Mouse (Mus musculus) liver (tissue): Measurements from ENCODE around the gene Gstm2.
"Not testable (repeated sequence)": the region's sequence is repeated elsewhere in the genome, so short reads cannot be mapped to it uniquely, and the experiment has no call there.

ENCODE experiments used
- DNase-seq: peaks from one replicate; pipeline ENCODE4 v3.0.0-alpha.2; 2020; ENCODE audit warnings: mixed read lengths

Gstm2 gene

DNA sequence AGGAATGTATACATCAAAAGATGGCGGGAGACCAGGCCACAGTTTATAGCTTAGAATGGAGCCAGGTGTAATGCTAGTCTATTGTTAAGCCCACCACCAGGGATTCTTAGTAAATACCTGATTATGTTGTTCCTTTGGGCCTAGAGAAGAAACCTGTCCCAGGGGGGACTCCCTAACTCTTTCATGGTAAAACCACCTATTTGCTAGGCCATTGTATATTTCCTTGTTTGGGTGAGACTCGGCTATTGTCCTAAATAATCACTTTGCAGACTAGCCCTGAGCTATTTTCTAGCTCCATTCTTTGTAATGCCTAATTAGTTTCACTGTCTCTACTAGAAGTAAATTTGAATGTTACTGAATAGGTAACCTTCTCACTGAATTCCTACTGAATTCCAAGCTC lies 9.7 kb upstream of the Gstm2 start:
- not testable (repeated sequence) for DNase-seq

DNA sequence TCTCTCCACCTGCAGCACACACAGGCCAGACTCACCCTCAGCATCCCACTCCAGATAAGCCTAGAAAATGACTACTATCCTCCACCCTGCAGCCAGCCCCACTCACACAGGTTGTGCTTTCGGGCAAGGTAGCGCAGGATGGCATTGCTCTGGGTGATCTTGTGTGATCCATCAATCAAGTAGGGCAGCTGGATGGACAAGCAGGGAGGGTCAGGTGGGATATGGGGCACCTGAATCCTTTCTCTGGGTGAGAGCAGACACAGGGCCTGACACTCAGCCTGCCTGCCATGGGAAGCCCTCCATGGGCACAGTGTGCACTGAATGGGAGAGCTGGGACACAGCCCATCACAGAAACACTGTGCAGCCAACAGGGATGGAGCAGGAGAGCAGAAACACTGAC lies 1.1 kb downstream of the Gstm2 start:
- not testable (repeated sequence) for DNase-seq

GRCm38 (mm10) chr3:107984471-107984870 lies 1.8 kb downstream of the Gstm2 start:
- DNase-seq, result no peak

DNA sequence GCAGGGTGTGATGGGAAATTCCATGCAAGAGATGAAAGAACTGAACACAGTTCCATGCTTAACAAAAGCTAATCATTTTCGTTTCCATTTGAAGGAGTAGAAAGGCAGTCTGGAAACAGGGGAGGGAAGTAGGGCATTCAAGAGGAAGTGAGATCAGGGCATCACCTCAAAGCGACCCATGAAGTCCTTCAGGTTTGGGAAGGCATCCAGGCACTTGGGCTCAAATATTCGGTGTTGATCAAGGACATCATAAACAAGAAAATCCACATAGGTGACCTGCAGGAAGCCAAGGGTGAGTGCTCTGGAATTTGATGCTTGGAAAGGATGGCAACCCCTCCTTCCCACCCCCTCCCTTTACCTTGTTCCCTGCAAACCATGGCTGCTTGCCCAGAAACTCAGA lies 2.5 kb downstream of the Gstm2 start:
- DNase-seq, result no peak

DNA sequence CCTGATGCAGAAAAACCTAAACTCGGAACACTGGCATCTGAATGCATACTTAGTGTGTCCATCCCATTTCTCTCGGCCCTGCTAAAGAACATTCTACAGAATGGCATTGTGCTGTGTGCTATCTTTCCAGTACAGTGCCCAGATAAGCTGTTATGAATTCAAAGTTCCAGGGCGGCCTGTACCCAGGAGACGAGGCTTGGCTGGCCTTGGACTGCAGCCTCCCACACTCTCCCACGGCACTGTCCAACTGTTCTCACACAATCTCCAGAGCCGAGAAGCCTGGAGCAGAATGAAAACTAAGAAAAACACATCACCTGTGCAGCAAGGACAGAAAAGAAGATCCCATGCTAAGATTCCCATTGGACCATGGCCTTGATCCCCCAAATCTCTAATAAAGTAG lies 3.5 kb downstream of the Gstm2 start:
- DNase-seq, result no peak

GRCm38 (mm10) chr3:107981261-107981660 lies 5.0 kb downstream of the Gstm2 start:
- no peak for DNase-seq

DNA sequence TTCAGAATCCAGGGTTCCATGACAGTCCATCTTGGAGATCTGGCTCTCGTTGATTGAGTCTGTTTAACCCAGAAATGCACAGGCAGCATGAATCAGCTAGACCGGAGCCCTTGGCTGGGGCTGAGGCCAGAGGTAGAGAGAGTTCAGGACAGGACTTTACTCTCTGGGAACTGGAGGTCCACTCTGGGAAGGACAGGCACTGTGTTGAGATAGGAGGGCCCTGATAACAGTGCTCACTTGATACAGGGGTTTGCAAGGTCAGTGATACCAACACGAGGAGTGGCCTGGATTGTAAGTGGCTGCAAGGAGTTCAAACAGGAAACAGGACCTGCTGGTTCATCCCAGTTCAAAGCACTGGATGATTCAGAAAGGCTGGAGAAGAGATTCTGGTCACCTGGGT lies 8.6 kb downstream of the Gstm2 start:
- DNase-seq, result no peak

- no peak for DNase-seq
Measured at GRCm38 (mm10) chr3:107974237-107974636, 12.0 kb downstream of the Gstm2 start.

DNA sequence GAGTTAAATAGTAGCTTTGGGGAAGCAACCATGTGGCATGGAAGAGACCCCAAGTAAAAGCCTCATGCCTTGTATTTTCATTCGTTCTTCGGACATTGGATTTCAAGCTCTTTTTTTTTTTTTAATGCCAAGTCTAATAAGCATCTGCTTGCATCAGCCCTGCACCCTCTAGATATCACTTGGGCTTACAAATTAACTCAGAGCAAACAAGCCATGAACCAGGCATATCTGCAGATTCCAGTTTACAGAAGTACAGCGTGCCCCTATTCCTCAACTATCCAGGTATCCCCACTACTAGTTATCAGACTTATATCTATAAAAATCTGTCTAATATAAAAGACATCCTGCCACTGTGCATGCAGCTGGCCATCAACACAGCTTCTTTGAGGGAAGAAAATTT lies 14.2 kb downstream of the Gstm2 start:
- no peak for DNase-seq

- not testable (repeated sequence) for DNase-seq
Measured at GRCm38 (mm10) chr3:107971101-107971500, 15.2 kb downstream of the Gstm2 start.

GRCm38 (mm10) chr3:107968724-107969395 lies 17.4 kb downstream of the Gstm2 start, which contains the start of gene Gstm3:
Gstm3 (minus strand) TSS chr3:107969283.
- no peak for DNase-seq

GRCm38 (mm10) chr3:107966631-107967030 lies 19.6 kb downstream of the Gstm2 start:
- DNase-seq, result no peak

GRCm38 (mm10) chr3:107965592-107965991 lies 20.7 kb downstream of the Gstm2 start:
- DNase-seq, result no peak

DNA sequence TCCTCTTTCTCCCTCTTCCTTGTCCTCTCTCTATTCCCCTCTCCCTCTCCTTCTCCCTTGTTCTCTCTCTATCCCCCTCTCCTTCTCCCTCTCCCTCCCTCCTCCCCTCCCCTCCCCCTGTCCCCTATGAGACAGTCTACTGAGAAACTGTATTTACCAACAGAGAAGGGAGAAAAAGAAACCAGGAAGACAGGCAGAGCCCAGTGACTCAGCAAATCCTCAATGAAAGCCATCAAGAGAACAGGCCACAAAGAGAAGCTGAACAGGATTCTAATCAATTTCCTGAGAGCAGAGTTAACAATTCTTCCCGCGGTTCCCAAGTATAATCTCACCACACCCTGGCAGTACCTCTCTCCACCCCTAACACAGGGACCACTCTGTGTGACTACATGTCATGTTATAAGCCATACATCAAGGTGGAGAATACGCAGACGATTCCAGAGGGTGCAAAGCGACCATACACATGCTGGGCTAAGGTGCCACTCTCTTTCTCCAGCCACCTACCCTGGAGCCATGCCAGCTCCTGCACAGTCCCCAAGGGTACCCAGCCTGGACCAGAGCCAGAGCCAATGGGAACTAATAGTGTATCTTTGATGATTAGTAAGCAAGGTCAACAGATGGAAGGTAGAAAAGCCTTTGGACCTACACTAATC lies 21.5 kb downstream of the Gstm2 start:
- no peak for DNase-seq

DNA sequence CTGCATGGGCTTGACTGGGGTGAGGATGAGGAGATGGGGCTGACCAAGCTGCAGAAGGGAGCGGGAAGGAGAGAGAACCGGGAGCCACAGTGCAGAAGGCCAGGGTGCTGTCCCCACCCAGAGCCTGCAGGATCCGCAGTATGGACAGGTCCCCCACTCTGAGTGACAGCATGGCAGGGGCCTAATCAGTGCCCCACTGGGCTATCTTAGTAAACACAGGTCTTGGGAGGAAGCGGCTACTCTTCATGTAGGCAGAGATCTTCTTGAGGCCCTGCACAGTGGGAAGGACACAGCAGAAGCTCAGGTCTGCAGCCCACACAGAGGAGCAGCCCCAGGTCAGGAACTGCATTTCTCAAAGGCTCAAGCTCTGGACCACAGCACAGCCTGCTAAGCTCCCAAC lies 22.2 kb downstream of the Gstm2 start:
- peak; percentile 18 for DNase-seq

DNA sequence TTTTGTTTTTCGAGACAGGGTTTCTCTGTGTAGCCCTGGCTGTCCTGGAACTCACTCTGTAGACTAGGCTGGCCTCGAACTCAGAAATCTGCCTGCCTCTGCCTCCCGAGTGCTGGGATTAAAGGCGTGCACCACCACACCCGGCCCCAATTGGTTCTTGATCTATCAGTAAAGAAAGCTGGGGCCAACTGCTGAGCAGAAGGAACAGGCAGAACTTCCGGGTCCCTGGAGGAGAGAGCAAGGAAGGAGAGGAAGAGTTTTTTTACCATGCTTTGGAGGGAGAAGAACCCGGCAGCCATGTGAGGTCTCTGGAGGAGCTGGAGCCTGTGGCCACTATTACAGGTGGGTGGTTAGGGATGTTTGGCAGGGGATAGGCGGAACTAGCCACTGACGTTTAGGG lies 31.0 kb downstream of the Gstm2 start:
- not testable (repeated sequence) for DNase-seq

GRCm38 (mm10) chr3:107953906-107954305 lies 32.3 kb downstream of the Gstm2 start:
- no peak for DNase-seq

- DNase-seq, result peak; percentile 69
Measured at GRCm38 (mm10) chr3:107953328-107953755, 32.9 kb downstream of the Gstm2 start.

DNA sequence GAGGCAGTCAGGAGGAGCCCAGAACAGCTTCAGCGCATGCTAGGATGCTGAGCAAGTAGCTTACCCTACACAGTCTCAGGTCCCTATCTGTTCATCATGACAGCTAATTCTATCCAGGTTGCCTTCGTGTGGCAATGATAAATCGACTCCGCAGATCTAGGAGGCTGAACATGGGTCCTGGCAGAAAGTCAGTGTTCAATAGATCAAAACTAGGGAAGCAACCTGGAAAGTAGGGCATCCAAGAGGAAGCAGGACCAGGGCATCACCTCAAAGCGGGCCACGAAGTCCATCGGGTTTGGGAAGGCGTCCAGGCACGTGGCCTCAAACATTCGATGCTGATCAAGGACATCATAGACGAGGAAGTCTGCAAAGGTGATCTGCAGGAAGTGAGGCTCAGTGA lies 35.7 kb downstream of the Gstm2 start:
- no peak for DNase-seq

DNA sequence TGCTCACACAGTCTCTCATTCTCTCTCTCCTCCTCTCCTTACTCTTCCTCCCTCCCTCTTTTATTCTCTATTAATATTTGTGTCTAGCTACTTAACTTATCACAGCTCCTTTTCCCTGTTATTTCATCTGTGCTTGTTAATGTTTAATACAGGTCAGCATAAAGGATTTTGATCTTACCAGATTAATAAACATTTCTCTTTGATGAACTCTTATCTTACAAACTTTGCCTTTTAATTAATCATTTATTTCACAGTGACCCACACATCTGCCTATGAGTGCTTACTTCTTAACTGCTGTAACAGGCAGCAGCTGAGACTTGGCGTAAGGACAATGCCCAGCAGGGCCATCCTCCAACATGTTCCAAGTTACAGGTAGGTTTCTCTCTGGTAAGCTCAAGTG lies 36.8 kb downstream of the Gstm2 start:
- not testable (repeated sequence) for DNase-seq

DNA sequence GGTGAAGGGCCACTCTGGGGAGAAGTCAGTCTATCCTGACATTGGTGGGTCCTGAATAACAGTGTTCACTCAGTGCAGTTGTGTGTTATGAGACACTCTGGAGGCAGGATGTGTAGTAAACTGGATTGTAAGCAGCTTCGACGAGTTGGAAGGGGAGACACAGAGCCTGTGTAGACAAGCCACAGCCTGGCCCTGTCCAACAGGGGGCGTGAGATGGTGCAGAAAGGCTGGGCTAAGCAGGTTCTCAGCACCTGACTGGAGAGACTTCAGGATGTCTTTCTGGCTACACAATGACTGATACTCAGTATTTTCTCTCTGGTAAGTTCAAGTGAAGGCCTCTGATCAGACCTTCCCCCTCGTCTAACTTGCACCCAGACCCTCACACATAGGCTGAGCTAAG lies 40.5 kb downstream of the Gstm2 start:
- DNase-seq, result no peak

GRCm38 (mm10) chr3:107943239-107943990 lies 42.8 kb downstream of the Gstm2 start, which contains the start of gene Gstm6:
Gstm6 (minus strand) TSS chr3:107943749.
- DNase-seq, result peak; percentile 32

DNA sequence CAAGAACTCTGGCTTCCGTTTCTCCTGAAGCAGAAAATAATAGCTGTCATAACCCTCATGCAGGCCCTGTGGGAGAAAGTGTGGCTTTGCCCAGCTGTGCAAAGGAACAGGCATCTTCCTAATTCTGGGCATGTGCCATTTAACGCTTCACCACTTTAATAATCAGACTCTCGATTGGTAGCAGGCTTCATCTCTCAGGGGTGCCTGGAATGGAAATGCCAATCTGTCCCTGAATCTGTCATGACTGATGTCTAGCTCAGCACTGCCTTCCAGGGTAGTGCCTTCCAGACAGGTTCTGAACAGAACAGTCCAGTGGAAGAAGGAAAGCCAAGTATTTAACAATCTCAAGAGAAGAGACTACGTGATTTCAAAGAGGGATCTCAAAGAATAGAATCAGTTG lies 45.0 kb downstream of the Gstm2 start:
- DNase-seq, result no peak

DNA sequence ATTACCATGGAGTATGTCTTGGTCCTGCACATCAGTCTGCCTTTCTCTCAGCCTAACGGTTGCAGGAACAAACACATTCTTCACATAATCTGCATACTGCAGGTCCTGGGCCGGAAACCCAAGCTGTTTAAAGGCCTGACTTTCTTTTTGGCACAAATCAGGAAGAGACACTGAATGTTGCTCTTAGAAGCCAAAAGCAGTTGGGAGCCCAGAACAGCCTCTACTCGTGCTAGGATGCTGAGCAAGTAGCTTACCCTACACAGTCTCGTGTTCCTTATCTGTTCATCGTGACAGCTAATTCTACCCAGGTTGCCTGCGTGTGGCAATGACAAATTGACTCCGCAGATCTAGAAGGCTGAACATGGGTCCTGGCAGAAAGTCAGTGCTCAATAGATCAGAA lies 45.7 kb downstream of the Gstm2 start:
- no peak for DNase-seq
